Mouse (Mus musculus) hindbrain, embryonic 14.5 days (tissue): Measurements from ENCODE around the gene Psrc1. TPM values are rescaled to one million over a fixed set of nuclear protein-coding genes. Genes with fewer than 3 reads are reported as not detected.
A peak's percentile ranks its signal among the peaks of the same experiment; 100 is the strongest.

Experiments used
- ATAC-seq: fragments of 200-750 bp; cut with Nextera tagmentation; 2 replicates; pipeline ENCODE4 v1.8.0; 2017; ENCODE audit warnings: moderate number of reproducible peaks, mild to moderate bottlenecking, moderate TSS enrichment, moderate library complexity; ENCODE audit not compliant: low FRiP score
- DNase-seq: peaks from one replicate; pipeline ENCODE4 v3.0.0-alpha.2; 2015; ENCODE audit warnings: low spot score
- H3K27ac ChIP-seq: fragments of 300-500 bp; sonication (generic); 2 replicates; pipeline ENCODE4 v1.5.1; 2014; ENCODE audit warnings: mild to moderate bottlenecking, moderate library complexity
- H3K27me3 ChIP-seq: fragments of 300-500 bp; sonication (generic); 2 replicates; pipeline ENCODE4 v1.6.1; 2014; ENCODE audit warnings: mild to moderate bottlenecking, low read length, mixed read lengths; ENCODE audit not compliant: control insufficient read depth, insufficient read depth
- H3K36me3 ChIP-seq: fragments of 300-500 bp; sonication (generic); replicated peaks from 2 replicates; pipeline ENCODE4 v1.6.1; 2014; ENCODE audit not compliant: control insufficient read depth, insufficient read depth
- H3K4me1 ChIP-seq: fragments of 300-500 bp; sonication (generic); replicated peaks from 2 replicates; pipeline ENCODE4 v1.6.1; 2014; ENCODE audit warnings: antibody characterized with exemption, low read length, mixed read lengths; ENCODE audit not compliant: control insufficient read depth, insufficient read depth
- H3K4me2 ChIP-seq: fragments of 300-500 bp; sonication (generic); replicated peaks from 2 replicates; pipeline ENCODE4 v1.6.1; 2014; ENCODE audit warnings: mild to moderate bottlenecking, moderate library complexity
- H3K4me3 ChIP-seq: fragments of 300-500 bp; sonication (generic); replicated peaks from 2 replicates; pipeline ENCODE4 v1.5.1; 2014; ENCODE audit warnings: mild to moderate bottlenecking, low read length
- H3K9ac ChIP-seq: fragments of 300-500 bp; sonication (generic); 2 replicates; pipeline ENCODE4 v1.6.1; 2014
- H3K9me3 ChIP-seq: fragments of 300-500 bp; sonication (generic); 2 replicates; pipeline ENCODE4 v1.6.1; 2016; ENCODE audit warnings: low read length; ENCODE audit not compliant: control insufficient read depth
- WGBS: fragments of 180-500 bp; shearing (Covaris S2); extraction: QIAGEN DNeasy Blood & Tissue Kit; methylation state at CpG from one replicate; pipeline ENCODE4 v1.1.7; 2014; 5-methylcytosine and 5-hydroxymethylcytosine counted together
- polyA plus RNA-seq: library from polyadenylated mRNA; unstranded; fragments of >200 nt; fragmentation: Nextera tagmentation; extraction: Ambion mirVana; gene quantifications from 2 replicates; pipeline ENCODE4 v1.2.1, GENCODE M21; 2014

Psrc1 gene
- polyA plus RNA-seq, 1 experiment from 2014 or later = 5.6 TPM

DNA sequence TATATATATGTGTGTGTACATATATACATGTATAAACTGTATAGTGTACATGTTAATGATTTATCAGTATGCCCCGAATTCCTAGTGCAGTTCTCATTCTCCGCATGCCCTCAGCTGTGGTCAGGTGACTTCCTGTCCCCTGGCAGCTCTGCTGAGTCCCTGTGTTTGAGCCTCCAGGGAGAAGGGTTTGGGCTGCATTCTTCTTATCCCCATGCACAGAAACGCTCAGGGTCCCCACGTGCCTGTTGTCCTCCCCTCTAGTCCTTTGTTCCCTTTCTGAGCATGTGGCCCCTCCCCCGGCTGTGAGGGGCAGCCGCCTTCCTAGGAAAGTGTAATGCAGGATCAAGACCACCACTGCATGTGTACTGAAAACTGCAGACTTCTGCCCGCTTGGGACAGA, 22.7 kb upstream of the Psrc1 start:
- Histone ChIP-seq H3K4me2 (no peak overlapping the region), H3K27me3 (no peaks in the 10 kb centered on the region), H3K4me1 (0 out of 2 replicates have a peak, but pooled peaks cover 4% of the 10 kb centered on the region), H3K4me3 (no peak overlapping the region), H3K9ac (0 out of 2 replicates have a peak overlapping the region, but pooled peaks have one; percentile 10), H3K27ac (no peak overlapping the region), H3K9me3 (no peaks in the 10 kb centered on the region), H3K36me3 (peaks cover 38% of the 10 kb centered on the region)
- 10% methylated on average over 7 of the region's 7 CpGs for WGBS
- DNase-seq = no peak
- ATAC-seq = no peak

- H3K9me3 ChIP-seq = no peaks in the 10 kb centered on the region
- H3K27me3 ChIP-seq = no peaks in the 10 kb centered on the region
- H3K4me2 ChIP-seq = no peak overlapping the region
- peaks cover 12% of the 10 kb centered on the region; the same call in 1 of the 2 replicates for H3K36me3 ChIP-seq
- DNase-seq (no peak), ATAC-seq (no peak)
- no peak overlapping the region for H3K9ac ChIP-seq
- no peak overlapping the region for H3K27ac ChIP-seq
- 0 out of 2 replicates have a peak, but pooled peaks cover 4% of the 10 kb centered on the region for H3K4me1 ChIP-seq
- no peak overlapping the region for H3K4me3 ChIP-seq
- WGBS = 72% methylated on average over 3 of the region's 3 CpGs
Measured at GRCm38 (mm10) chr3:108363626-108364025, 20.0 kb upstream of the Psrc1 start.

DNA sequence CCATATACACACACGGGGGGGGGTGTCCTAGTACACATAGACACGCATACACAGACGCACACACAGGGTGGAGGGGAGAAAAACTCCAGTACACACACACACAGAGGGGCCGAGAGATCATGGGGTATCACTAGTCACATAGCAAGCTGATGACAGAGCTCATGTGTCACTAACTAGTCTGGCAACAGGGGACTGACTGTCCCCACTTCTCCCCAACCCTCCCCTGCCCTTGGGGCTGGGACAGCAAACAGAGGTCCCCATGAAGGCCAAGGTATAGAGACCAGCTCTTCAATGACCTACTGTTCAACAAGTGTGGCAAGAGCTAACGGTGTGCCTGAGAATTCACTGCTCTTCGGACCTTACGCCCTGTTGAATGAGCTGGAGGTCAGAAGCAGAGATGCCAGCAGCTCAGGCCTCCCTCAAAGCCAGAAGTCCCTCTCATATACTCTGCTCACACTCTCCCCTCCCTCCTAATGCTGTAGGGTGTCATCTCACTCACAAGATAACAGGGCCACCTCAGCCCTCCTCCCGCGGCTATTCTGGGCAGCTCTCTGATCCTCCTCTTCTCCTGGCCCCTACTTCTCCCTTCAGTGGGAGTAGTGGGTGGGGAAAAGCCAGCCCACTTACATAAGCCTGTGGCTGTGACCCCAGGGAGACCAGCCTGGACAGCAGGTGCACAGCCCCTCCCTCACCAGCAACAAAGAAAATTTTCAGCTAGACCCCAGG, 19.2 kb upstream of the Psrc1 start, which contains the start of gene Mybphl:
Mybphl (plus strand) TSS at position 642 of the 726 bp plus-strand sequence.
- Histone ChIP-seq H3K4me2 (no peak within 1 kb of the TSS), H3K9ac (no peak within 1 kb of the TSS), H3K4me1 (0 out of 2 replicates have a peak, but pooled peaks cover 4% of the 10 kb centered on the region), H3K27ac (no peak within 1 kb of the TSS), H3K27me3 (no peaks in the 10 kb centered on the region), H3K9me3 (no peaks in the 10 kb centered on the region), H3K4me3 (no peak within 1 kb of the TSS), H3K36me3 (0 out of 2 replicates have a peak, but pooled peaks cover 4% of the 10 kb centered on the region)
- 82% methylated on average over 9 of the region's 9 CpGs for WGBS
- ATAC-seq (0 out of 2 replicates have a peak, but pooled peaks have one; percentile 21), DNase-seq (no peak)

GRCm38 (mm10) chr3:108367173-108367572, 16.5 kb upstream of the Psrc1 start:
- H3K9me3 ChIP-seq = no peaks in the 10 kb centered on the region

DNA sequence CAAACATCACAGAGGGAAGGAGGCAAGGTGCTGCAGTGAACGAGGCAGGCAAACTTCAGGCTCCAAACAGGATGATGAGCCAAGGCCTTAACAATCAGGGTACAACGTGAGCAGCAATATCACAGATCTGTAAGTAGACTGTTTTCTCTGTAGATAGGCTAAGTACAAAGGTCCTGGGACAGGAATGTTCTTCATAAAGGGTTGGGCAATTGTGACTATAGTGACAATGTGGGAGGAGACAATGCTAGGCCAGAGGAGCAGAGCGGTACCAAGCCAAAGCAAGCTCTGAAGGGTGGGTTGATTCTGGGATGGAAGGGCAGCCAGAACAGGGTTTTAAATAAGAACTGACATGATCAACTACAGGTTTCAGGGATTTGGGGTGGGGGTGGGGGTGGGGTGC, 15.8 kb upstream of the Psrc1 start:
- WGBS = 80% methylated on average over 3 of the region's 3 CpGs
- no peak overlapping the region for H3K9ac ChIP-seq
- H3K27ac ChIP-seq = no peak overlapping the region
- no peak for ATAC-seq
- no peaks in the 10 kb centered on the region for H3K27me3 ChIP-seq
- no peaks in the 10 kb centered on the region for H3K4me1 ChIP-seq
- DNase-seq = no peak
- H3K4me3 ChIP-seq = no peak overlapping the region
- no peaks in the 10 kb centered on the region for H3K9me3 ChIP-seq
- no peaks in the 10 kb centered on the region for H3K36me3 ChIP-seq
- peak overlapping the region; percentile 32 for H3K4me2 ChIP-seq

More at GRCm38 (mm10) chr3:108367173-108367572, 16.5 kb upstream of the Psrc1 start:
- Histone ChIP-seq H3K4me1 (no peaks in the 10 kb centered on the region), H3K27me3 (no peaks in the 10 kb centered on the region), H3K4me2 (peak overlapping the region; percentile 32), H3K4me3 (peak overlapping the region; percentile 12; the same call in 1 of the 2 replicates), H3K27ac (no peak overlapping the region), H3K9ac (no peak overlapping the region), H3K36me3 (no peaks in the 10 kb centered on the region)
- peak; percentile 47 for ATAC-seq
- DNase-seq = peak; percentile 38
- 58% methylated on average over 9 of the region's 9 CpGs for WGBS

DNA sequence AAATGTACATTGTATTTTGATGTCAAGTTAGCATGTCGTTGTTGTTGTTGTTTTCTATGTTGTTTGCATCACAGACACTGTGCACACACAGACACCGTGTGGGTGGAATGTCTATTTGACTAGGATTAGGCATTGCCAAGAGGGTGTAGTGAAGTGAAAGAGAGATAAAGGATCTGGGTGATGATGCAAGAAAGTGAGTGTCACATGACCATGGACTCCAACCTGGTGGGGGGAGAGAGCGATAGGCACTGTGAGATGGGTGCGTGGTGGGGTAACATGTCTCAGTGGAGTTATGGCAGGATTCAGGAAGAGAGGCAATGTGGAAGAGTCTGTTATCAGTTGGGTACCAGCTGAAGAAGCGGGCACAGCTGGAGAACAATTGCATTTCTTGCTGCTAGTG, 14.9 kb upstream of the Psrc1 start:
- 85% methylated on average over 5 of the region's 5 CpGs for WGBS
- no peak overlapping the region for H3K27ac ChIP-seq
- H3K9ac ChIP-seq = no peak overlapping the region
- H3K27me3 ChIP-seq = no peaks in the 10 kb centered on the region
- no peaks in the 10 kb centered on the region for H3K36me3 ChIP-seq
- H3K9me3 ChIP-seq = no peaks in the 10 kb centered on the region
- no peaks in the 10 kb centered on the region for H3K4me1 ChIP-seq
- no peak overlapping the region for H3K4me2 ChIP-seq
- ATAC-seq = no peak
- DNase-seq = no peak
- H3K4me3 ChIP-seq = no peak overlapping the region

DNA sequence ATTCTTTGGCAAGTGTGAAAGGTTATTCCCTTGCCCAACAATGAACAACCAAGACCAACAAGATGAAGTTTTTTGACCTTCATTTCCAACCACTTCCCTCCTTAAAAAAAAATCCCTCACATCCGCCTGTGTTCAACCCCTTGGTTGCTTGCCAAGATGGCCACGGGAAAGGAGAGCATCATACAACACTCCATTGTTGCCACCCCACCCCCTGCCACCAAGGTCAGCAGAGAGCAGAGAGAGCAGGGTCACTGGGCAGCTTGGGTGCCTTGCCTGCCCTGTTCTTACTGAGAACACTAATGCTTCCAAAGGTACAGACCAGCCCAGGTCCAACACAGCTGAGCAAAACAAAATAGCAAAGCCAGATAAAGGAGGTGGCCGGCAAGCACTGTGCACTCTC, 11.4 kb upstream of the Psrc1 start:
- Histone ChIP-seq H3K36me3 (no peaks in the 10 kb centered on the region), H3K9ac (no peak overlapping the region), H3K4me1 (no peaks in the 10 kb centered on the region), H3K4me3 (no peak overlapping the region), H3K9me3 (no peaks in the 10 kb centered on the region), H3K27me3 (no peaks in the 10 kb centered on the region), H3K4me2 (no peak overlapping the region), H3K27ac (no peak overlapping the region)
- ATAC-seq (no peak), DNase-seq (no peak)
- 61% methylated on average over 3 of the region's 3 CpGs for WGBS

GRCm38 (mm10) chr3:108372691-108373090, 10.9 kb upstream of the Psrc1 start:
- no peaks in the 10 kb centered on the region for H3K36me3 ChIP-seq
- H3K27ac ChIP-seq = no peak overlapping the region
- WGBS = 86% methylated on average over 3 of the region's 3 CpGs
- H3K9ac ChIP-seq = no peak overlapping the region
- ATAC-seq (no peak), DNase-seq (no peak)
- no peak overlapping the region for H3K4me2 ChIP-seq
- no peaks in the 10 kb centered on the region for H3K9me3 ChIP-seq
- H3K4me3 ChIP-seq = no peak overlapping the region
- no peaks in the 10 kb centered on the region for H3K4me1 ChIP-seq
- H3K27me3 ChIP-seq = no peaks in the 10 kb centered on the region

DNA sequence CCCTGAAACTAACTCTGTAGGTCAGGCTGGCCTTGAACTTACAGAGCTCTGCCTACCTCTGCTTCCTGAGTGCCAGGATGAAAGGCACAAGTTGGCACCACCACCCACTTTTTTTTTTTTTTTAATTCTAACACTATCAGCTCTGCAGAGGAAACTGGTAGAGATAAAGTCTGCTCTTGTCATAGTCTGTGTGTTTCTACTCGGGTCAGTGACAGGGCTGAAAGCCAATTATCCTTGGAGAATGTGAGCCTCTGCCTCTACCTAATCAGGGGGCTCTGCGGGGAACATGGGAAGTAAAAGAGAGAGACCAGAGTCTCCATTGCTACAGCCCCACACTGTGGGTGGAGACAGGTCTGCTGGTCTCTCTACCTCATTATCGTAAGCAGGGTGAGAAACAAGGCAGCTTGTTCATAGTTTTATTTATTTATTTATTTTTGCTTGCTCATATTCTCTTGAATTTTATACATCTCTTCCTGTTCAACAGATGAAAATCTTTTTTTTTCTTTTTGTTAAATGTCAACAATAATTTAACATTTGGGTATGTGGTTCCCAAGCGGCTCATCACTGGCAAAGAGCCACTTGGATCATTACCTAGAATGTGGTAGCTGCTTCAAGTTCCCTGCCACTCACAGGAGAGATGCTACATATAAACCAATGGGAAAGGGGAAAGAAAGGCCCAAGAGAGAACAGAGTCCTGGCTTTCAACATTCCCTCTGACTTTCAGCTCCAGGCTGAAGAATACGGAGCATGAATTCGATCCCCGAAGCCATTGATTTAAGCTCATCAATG, 4.6 kb upstream of the Psrc1 start:
- no peak for ATAC-seq
- WGBS = 75% methylated on average over 7 of the region's 7 CpGs
- H3K9me3 ChIP-seq = no peaks in the 10 kb centered on the region

More for the DNA sequence above, 4.6 kb upstream of the Psrc1 start:
- H3K27me3 ChIP-seq = no peaks in the 10 kb centered on the region
- peaks cover 3% of the 10 kb centered on the region; the same call in 1 of the 2 replicates for H3K4me1 ChIP-seq
- H3K9ac ChIP-seq = no peak overlapping the region
- H3K36me3 ChIP-seq = no peaks in the 10 kb centered on the region
- H3K4me3 ChIP-seq = no peak overlapping the region
- no peak for DNase-seq
- H3K27ac ChIP-seq = no peak overlapping the region
- no peak overlapping the region for H3K4me2 ChIP-seq
